Mouse (Mus musculus) adrenal gland, adult 2 months (tissue): ENCODE results near the gene Alyref. TPM values are rescaled to one million over a fixed set of nuclear protein-coding genes. Genes with fewer than 3 reads are reported as not detected.
A peak's percentile ranks its signal among the peaks of the same experiment; 100 is the strongest.
"Not testable (repeated sequence)": the region's sequence is repeated elsewhere in the genome, so short reads cannot be mapped to it uniquely, and the experiment has no call there.

Experiments
- DNase-seq: peaks from one replicate; pipeline ENCODE4 v3.0.0; 2021
- polyA plus RNA-seq: library from polyadenylated mRNA; depleted of rRNA; stranded (reverse); fragments of >200 nt; gene quantifications from 2 replicates; pipeline ENCODE4 v1.2.3, GENCODE M21; 2012
- total RNA-seq, 2 experiments: library from RNA; stranded (reverse); gene quantifications; 2 replicates each; pipeline ENCODE4 v1.2.3; 2021

Gene Alyref
- total and polyA plus RNA-seq, 3 experiments = 12.6 to 97.9 (median 85.5) TPM

DNA sequence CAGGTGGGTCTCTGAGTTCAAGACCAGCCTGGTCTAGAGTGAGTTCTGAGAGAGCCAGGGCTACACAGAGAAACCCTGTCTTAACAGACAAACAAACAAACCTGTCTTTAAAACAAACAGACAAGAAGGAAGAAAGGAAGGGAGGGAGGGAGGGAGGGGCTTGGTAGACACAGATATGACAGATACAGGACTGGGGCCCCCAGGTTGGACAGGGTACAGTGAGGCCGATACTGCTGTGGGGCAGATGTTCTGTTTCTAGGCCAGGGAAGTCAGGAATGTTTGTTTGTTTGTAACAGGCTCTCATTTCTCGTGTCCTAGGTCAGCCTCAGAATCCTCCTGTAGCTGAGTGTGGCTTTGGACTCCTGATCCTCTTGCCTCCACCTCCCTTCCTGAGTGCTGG is 5.4 kb upstream of the Alyref start:
- DNase-seq = no peak

DNA sequence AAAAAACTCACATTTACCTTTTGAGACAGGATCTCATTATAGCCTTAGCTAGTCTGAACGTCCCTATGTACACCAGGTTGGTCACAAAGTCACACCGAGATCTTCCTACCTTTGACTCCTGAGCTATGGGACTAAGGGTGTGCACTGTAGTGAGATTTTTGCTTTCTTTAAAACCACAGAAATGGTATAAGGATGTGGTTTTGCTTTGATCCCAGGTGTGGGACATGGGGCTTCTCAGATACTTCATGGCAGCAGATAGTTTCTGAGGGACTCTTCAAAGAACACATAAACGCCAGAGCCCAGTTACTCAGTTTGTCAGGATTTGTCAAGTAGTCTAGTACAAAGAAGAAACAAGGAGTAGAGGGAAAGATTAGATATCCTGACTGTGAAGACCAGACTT is 2.6 kb upstream of the Alyref start:
- DNase-seq = no peak

DNA sequence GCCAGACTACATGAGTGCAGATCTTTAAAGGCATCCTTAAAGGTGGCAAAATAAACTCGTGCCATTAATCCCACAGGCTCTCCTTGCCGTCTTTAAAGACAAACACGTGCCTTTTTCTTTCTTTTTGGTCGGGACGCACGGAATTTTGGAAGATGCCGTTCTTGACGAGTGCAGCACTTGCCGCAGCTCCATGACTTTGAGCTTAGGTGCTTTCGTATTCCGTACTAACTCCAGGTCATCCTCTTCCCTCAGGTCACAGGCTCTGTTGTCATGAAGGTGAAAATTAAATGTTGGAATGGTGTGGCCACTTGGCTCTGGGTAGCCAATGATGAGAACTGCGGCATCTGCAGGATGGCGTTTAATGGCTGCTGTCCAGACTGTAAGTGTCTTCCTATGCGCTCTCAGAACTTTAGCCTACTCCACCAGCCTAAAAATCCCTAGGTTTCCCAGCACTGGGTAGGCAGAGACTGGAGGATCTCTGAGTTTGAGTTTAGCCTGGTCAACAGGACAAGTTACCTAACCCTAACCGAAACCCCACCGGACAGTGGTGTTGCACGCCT is 905 bp upstream of the Alyref start:
- DNase-seq = no peak

DNA sequence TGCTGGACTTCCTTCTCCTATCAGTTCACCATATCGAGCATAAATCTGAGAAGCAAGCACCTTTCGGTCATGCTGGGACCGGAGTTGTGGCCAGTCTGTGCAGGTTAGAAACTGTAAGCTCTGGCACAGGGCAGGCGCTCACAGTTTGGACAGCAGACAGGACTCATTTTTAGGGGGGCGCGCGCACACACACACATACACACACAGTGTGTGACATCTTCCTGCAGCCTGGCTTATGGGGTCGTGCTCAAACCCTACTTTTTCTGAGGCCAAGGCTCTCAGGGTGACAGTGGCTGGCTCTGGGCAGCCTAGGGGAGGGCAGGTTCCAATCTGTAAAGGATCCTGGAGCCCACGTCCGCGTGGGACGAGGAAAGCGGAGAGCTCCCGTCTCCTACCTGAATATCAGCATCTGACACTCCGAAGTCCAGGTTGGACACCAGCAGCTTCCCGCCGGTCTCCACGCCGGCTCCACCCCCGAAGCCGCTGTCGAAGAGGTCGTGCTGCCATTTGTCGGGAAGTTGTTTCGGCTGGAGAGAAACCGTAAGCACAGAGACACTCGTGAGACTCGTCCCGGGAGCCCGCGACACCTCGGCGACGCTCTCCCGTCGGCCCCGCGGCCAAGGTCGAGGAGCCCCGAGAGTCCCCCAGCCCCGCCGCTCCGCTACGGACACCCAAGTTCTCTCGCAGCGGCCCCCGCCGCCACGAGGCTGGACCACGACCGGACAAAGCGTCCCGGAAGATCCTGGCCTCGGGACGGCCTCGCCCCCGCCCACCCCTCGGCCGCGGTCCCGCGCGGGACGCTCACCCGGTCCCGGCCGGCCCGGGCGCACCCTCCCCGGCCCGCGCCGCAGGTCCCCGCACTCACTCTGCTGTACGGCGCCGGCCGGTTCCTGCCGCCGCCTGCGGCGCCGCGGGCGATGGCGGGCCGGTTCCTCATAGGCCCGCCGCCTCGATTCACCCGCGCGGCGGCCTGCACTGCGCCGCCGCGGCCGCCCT is 627 bp downstream of the Alyref start:
- DNase-seq = no peak

DNA sequence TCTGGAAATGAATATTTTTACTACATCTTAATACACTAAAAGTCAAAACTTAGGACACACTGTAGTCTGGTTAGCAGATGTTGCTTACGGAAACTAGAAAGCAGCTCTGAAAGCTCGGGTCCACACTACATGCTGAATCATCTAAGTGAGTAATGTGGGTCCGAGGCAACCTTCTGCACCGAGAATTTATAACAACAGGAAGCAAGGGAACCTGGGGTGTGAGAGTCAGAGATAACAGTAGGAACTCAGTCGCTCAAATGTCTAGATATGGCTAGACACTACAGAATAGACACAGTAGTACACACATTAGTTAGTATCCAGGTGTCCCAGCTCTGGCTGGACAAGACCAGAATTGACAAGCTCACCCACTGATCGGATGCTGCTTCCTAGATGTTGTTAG is 9.6 kb downstream of the Alyref start:
- no peak for DNase-seq

DNA sequence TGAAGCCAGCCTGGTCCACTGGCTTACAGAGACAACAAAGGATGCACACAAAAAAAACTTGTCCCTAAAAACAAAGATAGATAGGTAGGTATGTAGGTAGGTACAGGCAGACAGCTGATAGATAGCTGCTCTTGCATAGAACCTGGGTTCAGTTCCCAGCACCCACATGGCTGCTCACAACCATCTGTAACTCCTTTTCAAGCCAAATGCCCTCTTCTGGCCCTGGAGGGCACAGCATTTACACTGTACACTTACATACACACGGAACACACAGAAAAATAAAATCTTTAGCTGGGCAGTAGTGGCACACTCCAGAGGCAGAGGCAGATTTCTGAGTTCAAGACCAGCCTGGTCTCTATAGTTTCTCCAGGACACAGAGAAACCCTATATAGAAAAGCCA is 14.2 kb downstream of the Alyref start:
- DNase-seq = no peak

DNA sequence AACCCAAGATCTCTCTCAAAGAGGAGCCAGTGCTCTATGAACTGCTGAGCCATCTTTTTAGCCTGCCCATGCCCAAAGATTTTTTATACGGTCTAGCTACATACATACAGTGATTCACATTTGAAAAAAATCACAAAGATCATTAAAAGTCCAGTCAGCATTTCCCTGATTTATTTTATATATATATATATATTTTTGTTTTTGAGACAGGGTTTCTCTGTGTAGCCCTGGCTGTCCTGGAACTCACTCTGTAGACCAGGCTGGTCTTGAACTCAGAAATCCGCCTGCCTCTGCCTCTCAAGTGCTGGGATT is 15.2 kb downstream of the Alyref start:
- not testable (repeated sequence) for DNase-seq

DNA sequence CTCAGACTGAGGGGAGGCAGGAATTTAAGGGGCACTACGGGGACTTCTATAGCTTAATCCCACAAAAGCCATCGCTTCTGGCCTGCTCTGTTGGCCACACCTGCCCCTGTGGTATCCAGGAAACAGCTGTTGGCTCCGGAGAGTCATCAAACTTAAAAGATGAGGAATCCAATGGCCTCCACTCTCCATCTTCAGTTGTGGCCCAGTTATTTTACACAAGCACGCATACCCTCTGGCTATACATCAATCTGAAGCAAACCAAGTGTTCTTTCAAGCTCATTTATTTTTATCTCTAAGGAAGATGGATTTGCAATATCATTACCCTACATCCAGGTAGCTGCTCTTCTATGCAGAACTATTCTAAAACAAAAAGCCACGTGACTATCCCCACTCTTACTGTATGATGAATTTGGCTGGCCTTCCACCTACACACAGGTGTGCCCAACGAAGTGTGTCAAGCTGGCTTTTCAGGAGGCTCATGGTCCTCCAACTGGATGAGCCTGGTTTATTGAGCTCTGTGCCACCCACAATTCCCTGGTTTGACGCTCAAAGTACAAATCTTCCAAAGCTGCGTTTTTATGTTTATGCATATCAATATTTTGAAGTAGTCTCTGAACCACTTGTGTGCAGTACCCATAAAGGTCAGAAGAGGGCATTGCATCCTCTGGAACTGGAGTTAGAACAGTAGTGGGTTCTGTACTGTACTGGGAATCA is 15.7 kb downstream of the Alyref start:
- DNase-seq = peak; percentile 30

DNA sequence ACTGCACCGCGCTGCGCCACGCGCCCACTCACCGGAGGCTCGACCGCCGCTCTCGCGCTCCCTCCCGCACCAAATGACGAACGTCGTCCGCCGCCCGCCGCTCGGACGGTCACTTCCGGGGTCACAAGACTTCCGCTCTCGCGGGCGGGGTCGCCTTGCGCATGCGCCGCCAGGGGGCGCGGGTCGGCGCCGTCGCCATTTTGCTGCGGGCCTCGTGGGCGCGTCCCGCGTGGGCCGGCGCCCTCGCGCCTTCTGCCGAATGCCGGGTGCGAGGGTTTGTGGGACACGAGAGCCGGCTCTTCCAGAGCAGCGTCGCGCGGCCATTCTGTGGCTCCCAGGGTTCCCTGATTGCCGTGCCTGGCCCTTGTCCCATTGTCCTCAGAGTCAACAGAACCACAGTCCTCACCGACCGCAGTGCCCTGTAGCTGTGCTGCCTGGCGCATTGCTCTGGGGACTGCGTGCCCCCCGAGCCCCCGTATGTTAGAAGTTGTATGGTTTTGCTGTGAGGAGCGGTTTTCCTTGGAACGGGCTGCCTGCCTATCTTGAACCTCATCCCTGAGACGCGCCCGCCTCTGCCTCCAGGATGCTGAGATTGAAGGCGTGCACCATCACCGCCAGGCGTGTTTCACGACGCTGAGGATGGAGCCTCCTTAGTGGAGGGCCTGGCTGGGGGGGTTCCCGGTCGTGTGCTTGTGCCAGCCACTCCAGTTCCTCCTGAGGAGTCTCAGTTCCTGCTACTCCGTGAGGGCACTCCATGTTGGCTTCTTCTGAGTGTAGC is 16.5 kb downstream of the Alyref start, which contains the start of gene Arhgdia:
Arhgdia (minus strand) TSS at position 135 of the 778 bp plus-strand sequence.
- peak; percentile 93 for DNase-seq

DNA sequence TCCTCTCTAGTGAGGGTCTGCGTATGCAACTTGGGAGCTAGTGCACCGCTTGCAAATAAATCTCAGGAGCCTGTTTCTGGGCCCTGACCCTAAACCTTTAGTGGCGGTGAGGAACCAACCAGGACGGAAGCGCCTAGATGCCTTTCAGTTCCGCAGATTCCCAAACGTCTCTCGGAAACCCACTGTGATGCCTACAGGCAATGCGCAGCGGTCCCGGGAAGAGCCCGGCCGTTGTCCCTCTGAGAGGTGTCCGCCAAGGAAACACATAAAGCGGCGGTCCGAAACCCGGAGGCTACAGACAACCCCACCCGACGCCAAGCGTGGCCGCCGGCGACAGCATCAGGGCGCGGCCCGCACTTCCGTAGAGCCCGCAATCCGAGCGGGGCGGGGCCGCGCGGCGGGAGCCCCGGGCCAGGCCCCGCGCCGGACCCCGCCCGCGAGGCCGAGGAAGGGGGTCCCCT is 17.3 kb downstream of the Alyref start:
- peak; percentile 62 for DNase-seq

DNA sequence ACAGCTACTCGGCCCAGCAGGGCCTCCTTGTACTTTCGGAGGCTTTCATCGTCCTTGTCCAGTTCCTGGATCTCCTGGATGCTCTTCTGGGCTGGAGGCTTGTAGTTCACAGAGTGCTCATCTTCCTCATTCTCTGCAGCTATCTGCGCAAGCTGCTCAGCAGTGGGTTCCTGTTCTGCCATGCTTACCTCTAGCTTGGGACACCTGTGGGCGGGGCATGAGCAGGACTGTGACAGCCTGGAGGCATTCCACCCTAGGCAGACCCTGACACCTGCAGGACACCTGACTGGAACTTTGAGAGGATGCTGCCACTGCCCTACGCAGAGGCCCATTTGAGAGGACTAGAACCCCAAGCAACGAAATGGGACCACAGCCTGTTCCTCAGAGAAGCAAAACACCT is 18.0 kb downstream of the Alyref start:
- no peak for DNase-seq

DNA sequence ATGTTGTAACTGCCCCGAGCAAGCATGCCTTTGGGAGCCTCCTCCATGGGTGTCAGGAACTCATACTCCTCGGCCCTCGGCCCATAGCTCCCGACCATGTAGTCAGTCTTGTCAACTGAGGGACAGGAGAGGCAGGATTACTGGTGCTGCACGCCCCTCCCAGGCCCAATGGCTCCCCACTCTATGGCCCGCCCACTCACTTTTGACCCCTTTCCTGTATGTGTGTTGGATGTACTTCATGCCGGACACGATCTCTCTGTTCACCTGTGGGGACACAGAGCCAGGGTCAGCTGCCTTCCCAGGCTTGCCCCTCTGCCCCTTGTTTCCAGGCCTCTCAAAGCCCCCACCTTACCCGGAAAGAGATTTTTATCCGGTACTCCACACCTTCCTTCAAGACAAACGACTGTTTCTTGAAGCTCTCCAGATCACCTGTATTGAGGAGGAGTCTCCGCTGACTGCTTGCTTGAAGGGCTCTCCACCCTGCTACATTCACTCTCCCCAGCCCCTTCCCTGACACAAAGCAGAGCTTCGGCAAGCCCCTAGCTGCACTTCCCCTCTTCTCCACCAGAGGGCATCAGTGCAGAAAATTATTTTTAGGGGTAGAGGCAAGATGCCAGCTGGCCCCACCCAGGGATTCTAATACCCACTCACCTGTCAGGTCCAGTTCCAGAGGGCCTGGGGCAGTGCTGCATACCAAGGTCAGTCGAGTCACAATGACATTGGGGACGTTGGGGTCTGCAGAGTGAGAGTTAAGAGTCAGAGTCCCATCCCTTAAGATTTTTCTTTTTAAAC is 18.7 kb downstream of the Alyref start:
- peak; percentile 62 for DNase-seq

DNA sequence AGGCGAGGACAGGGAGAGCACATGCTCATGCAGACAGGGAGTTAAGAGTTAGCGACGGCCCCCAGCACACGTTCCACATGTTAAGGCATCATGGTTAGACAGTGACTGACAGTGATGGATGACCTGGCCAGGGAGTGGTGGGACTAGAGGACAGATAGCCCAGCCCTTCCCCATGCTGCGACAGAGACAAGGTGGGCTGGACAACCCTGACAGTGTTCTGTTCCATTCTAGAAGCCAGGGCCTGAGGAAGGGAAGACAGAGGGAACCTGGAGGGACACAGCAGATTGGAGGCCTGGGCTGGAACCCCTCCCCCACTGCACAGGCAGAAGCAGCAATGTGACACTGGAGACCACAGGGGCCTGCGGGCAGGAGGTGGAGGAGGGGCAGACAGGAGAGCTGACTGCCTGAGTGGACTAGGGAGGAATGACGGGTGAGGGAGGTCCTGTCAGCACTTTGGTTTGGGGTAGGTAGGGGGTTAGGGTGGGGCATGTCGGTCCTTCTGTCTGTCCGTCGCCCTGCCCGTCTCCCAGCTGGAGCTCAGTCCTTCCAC is 19.4 kb downstream of the Alyref start:
- peak; percentile 26 for DNase-seq

DNA sequence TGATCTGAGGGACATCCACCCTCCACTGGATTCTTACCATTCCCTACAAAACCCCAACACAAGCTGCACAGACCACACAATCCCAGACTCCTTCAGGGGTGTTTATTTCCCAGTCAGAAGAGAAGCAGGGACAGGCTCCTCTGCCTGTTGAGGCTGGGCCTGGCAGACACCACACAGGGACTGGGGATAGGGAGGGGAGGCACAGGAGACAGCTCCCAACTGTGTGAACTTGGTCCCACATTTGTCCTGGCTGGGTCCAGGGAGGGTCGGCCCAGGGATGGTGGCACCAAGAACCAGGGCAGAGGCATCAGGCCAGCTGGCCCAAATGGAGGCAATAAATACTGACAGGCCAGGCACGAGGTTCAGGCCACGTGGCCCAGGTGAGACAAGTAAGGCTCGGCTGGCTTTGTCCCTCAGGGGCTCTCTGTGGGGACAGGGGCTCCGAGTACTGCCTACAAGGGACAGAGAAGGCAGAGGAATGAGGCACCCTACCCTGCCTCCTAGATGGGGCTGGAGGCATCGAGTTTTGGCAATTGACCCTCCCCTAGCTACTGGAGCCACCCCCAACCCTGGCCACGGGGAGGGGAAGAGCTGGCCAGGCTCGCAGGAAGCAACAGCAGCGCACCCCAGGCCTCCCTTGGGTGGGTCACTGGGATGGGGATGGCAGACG is 20.0 kb downstream of the Alyref start:
- peak; percentile 31 for DNase-seq

DNA sequence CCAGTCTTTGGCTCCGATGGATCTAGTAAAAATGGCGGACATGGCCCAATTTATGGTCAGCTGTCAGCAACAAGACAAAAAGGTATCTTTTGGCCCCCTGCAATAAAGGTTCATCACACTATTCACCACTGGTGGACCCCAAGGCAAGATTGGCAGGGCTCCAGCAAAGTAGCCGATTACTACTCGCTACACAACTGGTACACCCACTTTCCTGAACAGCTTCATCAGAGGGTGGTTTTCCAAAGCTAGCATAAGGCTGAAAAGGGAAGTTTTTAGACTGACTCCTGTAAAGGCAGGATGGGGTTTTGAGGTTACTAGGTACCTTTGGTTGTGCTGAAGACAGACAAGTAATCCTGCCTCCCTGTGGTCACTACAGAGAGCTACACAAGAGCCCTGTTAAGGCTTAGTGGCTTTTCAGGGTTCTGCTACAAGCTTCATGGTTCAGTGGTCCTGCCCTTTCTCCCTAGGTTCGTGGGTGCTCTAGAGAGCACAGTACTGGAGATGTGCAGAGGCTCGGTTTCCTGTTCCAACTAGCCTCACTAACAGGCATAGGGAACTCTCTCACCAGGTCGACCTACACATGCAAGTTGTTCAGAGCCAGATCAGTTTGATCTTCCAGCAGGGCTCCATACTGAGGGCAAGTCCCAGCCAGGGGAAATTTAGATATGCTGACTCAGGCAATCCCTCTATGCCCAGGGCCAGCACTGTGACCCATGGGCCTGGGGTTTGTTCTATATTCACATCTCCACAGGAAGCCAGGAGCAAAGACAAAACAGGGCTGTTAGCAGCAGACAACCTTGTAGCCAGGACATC is 20.7 kb downstream of the Alyref start:
- DNase-seq = no peak

DNA sequence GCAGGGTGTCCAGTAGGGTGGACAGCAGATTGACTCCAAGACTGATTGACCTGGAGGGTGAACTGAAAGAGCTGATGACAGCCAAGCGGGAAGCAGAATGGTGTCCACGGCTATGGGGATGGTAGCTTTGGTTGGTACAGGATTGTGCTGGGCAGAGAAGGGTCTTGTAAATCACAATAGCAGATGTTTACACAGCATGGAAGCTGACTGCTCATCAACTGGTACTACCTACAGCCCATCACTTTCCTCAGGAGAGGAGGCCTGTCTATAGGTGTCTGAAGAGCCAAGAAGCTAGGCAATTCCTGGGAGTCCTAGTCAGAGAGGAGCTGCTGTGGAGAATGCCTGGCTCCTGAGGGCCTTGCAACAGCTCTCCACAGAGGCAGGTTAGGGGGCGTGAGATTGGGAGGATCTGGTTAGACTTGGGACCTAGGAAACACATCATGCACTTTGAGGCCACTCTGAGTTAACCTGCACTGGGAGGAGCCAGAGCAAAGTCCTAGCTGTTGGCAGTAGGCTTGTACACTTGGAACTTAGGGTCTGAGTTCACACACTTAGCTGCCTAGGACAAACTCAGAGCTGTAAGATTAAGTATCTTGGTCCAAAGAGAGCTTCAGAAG is 21.7 kb downstream of the Alyref start:
- no peak for DNase-seq

DNA sequence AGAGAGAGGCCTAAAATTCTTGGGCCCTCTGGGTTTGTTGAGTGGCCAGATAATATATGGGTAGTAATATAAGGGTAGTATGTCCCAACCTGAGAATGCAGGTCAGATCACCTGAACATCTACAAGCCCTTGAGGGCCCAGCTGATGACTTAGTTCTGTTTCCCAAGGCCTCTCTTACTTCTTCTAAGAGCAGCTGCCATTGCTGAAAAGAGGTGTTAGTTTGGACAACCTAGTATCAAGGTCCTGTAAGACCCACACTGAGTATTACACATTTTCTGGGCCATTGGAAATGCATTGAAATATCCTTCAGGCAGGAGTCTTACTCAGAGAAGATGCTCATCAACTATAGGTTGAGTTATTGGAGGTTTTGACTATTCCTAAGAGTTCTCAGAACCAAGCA is 22.2 kb downstream of the Alyref start:
- no peak for DNase-seq

DNA sequence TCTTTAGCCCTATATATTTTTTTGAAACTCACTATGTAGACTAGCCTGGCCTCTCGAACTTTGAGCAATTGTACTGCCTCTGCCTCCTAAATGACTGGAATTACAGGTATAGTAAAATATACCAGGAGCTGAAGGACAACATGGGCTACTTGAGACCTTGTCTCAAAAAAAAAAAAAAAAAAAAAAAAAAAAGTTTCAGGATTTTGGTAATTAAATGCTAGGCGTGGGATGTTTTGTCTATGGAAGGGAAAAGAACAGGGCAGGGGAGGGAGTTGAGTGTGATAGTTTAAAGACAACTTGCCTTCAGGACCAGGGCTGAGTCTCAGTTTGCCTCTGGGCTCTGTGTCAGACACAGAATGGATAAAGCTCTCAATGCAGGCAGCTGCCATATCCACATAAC is 23.1 kb downstream of the Alyref start:
- DNase-seq = no peak

DNA sequence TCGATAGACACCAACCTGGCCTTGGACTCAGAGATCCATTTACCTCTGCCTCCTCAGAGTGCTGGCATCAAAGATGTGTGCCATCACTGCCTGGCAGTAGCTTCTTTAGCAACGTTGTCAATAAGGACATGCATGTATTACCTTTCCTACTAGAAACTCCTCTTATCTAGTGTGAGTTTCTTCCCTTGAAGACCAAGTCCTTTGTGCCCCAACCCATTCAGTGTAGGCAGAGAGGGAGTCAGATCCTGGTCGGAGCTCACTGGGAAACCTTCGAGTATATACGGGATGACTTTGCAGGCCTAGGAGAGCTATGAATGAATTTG is 23.9 kb downstream of the Alyref start:
- no peak for DNase-seq
